Mouse (Mus musculus) heart, embryonic 14.5 days (tissue): Measurements from ENCODE around the gene Anxa6. TPM values are rescaled to one million over a fixed set of nuclear protein-coding genes. Genes with fewer than 3 reads are reported as not detected.

Experiments used
- ATAC-seq: fragments of 200-750 bp; cut with Nextera tagmentation; 2 replicates; pipeline ENCODE4 v1.8.0; 2017; ENCODE audit warnings: low read depth, moderate TSS enrichment; ENCODE audit not compliant: insufficient number of reproducible peaks, insufficient read depth, low FRiP score
- H3K27ac ChIP-seq, 2 experiments: fragments of 200-500 bp in 1 of 2; fragments of 300-500 bp in 1 of 2; sonication (generic) in 1 of 2; replicated peaks in 1 of 2; 2 replicates each; pipeline ENCODE4 v1.5.1; 2012 to 2014; ENCODE audit warnings: low read depth in 2 of 2, low read length in 2 of 2, control low read depth in 1 of 2, mild to moderate bottlenecking in 1 of 2, mixed read lengths in 1 of 2; ENCODE audit not compliant: control insufficient read depth in 1 of 2, insufficient read depth in 1 of 2
- H3K27me3 ChIP-seq: fragments of 300-500 bp; sonication (generic); 2 replicates; pipeline ENCODE4 v1.6.1; 2014; ENCODE audit warnings: mild to moderate bottlenecking, low read length, control low read depth; ENCODE audit not compliant: control insufficient read depth, insufficient read depth
- H3K36me3 ChIP-seq: fragments of 300-500 bp; sonication (generic); 2 replicates; pipeline ENCODE4 v1.6.1; 2014; ENCODE audit warnings: mild to moderate bottlenecking, control low read depth, low read length, mixed read lengths; ENCODE audit not compliant: control insufficient read depth, insufficient read depth
- H3K4me1 ChIP-seq, 2 experiments: fragments of 200-500 bp in 1 of 2; fragments of 300-500 bp in 1 of 2; sonication (generic) in 1 of 2; 2 replicates each; pipeline ENCODE4 v1.6.1; 2012 to 2014; ENCODE audit warnings: low read length in 2 of 2, control low read depth in 1 of 2, mixed read lengths in 1 of 2; ENCODE audit not compliant: control insufficient read depth in 2 of 2, insufficient read depth in 2 of 2
- H3K4me2 ChIP-seq: fragments of 300-500 bp; sonication (generic); 2 replicates; pipeline ENCODE4 v1.6.1; 2014; ENCODE audit warnings: mild to moderate bottlenecking, low read length
- H3K4me3 ChIP-seq, 2 experiments: fragments of 200-500 bp in 1 of 2; fragments of 300-500 bp in 1 of 2; sonication (generic) in 1 of 2; 2 replicates each; pipeline ENCODE4 v1.5.1; 2012 to 2014; ENCODE audit warnings: low read length in 2 of 2, mild to moderate bottlenecking in 2 of 2, control low read depth in 1 of 2, low read depth in 1 of 2, moderate library complexity in 1 of 2; ENCODE audit not compliant: control insufficient read depth in 1 of 2, insufficient read depth in 1 of 2
- H3K9ac ChIP-seq: fragments of 300-500 bp; sonication (generic); 2 replicates; pipeline ENCODE4 v1.6.1; 2014; ENCODE audit warnings: mild to moderate bottlenecking, low read length
- H3K9me3 ChIP-seq: fragments of 300-500 bp; sonication (generic); 2 replicates; pipeline ENCODE4 v1.6.1; 2016; ENCODE audit warnings: low read length, control low read depth; ENCODE audit not compliant: control insufficient read depth
- WGBS: fragments of 180-500 bp; shearing (Covaris S2); extraction: QIAGEN DNeasy Blood & Tissue Kit; methylation state at CpG from one replicate; pipeline ENCODE4 v1.1.7; 2014; 5-methylcytosine and 5-hydroxymethylcytosine counted together
- polyA plus RNA-seq: library from polyadenylated mRNA; unstranded; fragments of >200 nt; fragmentation: Nextera tagmentation; extraction: Ambion mirVana; gene quantifications from 2 replicates; pipeline ENCODE4 v1.2.1, GENCODE M21; 2014

The Anxa6 gene
- polyA plus RNA-seq, 1 experiment from 2014 or later: 369 TPM

DNA sequence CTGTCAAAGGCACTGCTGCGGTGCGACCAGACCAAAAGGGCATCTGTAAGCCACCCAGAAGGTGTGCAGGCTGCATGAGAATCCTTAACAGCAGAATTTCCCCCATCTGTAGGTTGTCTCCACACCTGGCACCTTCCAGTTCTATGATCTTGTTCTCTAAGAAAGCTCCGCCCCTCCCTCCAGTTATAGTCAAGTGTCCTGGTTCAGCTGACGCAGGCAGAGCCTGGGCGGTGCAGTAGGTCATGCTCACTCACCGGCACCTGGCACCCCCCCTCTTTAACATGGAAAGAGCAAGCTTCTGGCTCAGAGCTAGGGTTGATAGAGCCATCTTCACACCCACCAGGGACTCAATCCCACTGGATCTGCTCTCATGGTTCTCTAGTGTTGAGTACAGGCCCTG, 104.0 kb downstream of the Anxa6 start:
- Histone ChIP-seq H3K4me2 (no peak overlapping the region), H3K4me3 (no peak overlapping the region), H3K9ac (no peak overlapping the region), H3K27me3 (no peaks in the 10 kb centered on the region), H3K4me1 (peaks cover 7 to 8% of the 10 kb centered on the region in 2 experiments), H3K36me3 (peaks cover 95% of the 10 kb centered on the region), H3K9me3 (no peaks in the 10 kb centered on the region), H3K27ac (no peak overlapping the region)
- 70% methylated on average over 6 of the region's 6 CpGs for WGBS
- no peak for ATAC-seq

Other genes starting within 250 kb of the Anxa6 start
- gene Cdc42se2, start 245.8 kb downstream of the Anxa6 start, polyA plus RNA-seq: 64.6 and 65.1 TPM in 2 replicates
- 17.5 and 21.7 TPM in 2 replicates for gene Lyrm7, start 172.5 kb downstream of the Anxa6 start, polyA plus RNA-seq
- gene Hint1, start 167.1 kb downstream of the Anxa6 start, polyA plus RNA-seq: 705 and 753 TPM in 2 replicates
- gene Gpx3, start 131.0 kb downstream of the Anxa6 start, polyA plus RNA-seq: 1,228 and 1,448 TPM in 2 replicates
- 19.3 and 20.5 TPM in 2 replicates for gene Tnip1, start 70.5 kb downstream of the Anxa6 start, polyA plus RNA-seq
- 25.6 and 26.7 TPM in 2 replicates for gene Ccdc69, start 44.7 kb upstream of the Anxa6 start, polyA plus RNA-seq
- gene Gm2a, start 64.7 kb upstream of the Anxa6 start, polyA plus RNA-seq: 48.2 and 55.7 TPM in 2 replicates
- gene Slc36a3, start 118.3 kb upstream of the Anxa6 start, polyA plus RNA-seq: not detected in 2 replicates
- gene Slc36a2, start 151.6 kb upstream of the Anxa6 start, polyA plus RNA-seq: 5.2 and 7.3 TPM in 2 replicates
- gene Slc36a1, start 170.9 kb upstream of the Anxa6 start, polyA plus RNA-seq: 1.6 and 1.8 TPM in 2 replicates